In the genomic region with DNA sequence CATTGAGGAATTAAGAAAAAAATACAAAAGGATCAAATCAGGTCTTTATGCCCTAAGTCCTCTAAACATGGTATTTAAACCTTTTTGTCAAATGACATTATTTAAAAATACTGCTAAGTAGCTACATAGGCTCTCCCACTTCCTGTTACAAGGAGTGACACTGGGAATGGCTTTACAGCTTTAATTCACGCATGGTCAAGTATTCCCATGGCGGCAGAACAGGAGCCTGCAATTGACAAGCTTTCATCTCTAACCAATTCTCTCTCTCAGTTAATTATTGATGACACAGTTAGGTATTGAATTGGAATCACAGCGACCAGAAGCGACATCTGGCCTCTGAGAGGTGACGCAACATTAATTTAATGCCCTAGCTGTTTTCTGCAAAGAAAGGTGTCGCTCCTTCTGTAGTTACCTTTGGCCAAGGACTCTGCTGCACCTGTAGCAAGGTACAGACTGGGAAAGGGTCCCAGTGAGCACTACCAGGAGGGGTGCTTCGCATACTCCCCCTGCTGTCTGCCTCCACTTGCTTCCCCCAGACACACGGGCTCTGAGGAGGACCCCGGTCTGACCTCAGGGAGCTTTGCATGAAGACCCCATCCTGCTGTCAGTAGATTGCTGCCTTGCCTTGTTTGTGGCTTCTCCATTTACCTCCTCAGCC, we compare ENCODE assay signal across 24 mouse cellular contexts.
A peak's percentile ranks its signal among the peaks of the same experiment; 100 is the strongest.
DNase-seq lines count a peak whose midpoint lies in the region; ATAC-seq and TF ChIP-seq lines count a peak whose summit lies in the region.
"Had no signal": no experiment of that assay in that cellular context is flagged by ENCODE, and none has a peak within 500 bp of the region (broad histone marks: within the 10 kb centered on the region; RNA-seq: fewer than 3 reads in every experiment).

No protein-coding gene starts in this region.

- no peak overlapping the region for H3K4me2 ChIP-seq in heart, embryonic 12.5 days
- no peak overlapping the region for H3K4me2 ChIP-seq in intestine, embryonic 16.5 days (ENCODE audit: low read depth, low read length)
- H3K4me2 ChIP-seq in forebrain, embryonic 16.5 days (ENCODE audit: low read length) = no peak overlapping the region
- H3K4me2 ChIP-seq: limb, embryonic 13.5 days; lung, embryonic 14.5 days; neural tube, embryonic 12.5 days had no signal

- H3K9ac ChIP-seq in heart, embryonic 12.5 days = no peak overlapping the region
- H3K9ac ChIP-seq in liver, adult 2 months (ENCODE audit: low read depth, low read length) = no peak overlapping the region
- no peak overlapping the region for H3K9ac ChIP-seq in intestine, embryonic 16.5 days (ENCODE audit: low read depth, low read length)
- no peak overlapping the region for H3K9ac ChIP-seq in forebrain, embryonic 16.5 days (replicated peaks; ENCODE audit: low read depth, low read length)
- H3K9ac ChIP-seq: forebrain, postnatal 0 days; limb, embryonic 13.5 days; liver, embryonic 14.5 days; lung, embryonic 14.5 days; neural tube, embryonic 12.5 days had no signal

- H3K79me2 ChIP-seq in liver, adult 2 months (ENCODE audit: control insufficient read depth, insufficient read depth, low read length) = no peaks in the 10 kb centered on the region

- ATAC-seq in heart, embryonic 12.5 days (ENCODE audit: insufficient number of reproducible peaks, low FRiP score) = no peak
- peak; percentile 34 for ATAC-seq in intestine, embryonic 16.5 days
- no peak for ATAC-seq in forebrain, embryonic 16.5 days
- ATAC-seq: activated CD4-positive, CD25-positive, alpha-beta regulatory T cell, adult 4 months had no signal

- no peaks in the 10 kb centered on the region for H3K9me3 ChIP-seq in heart, embryonic 12.5 days (replicated peaks)
- H3K9me3 ChIP-seq in intestine, embryonic 16.5 days (ENCODE audit: control insufficient read depth, low read length) = no peaks in the 10 kb centered on the region
- no peaks in the 10 kb centered on the region for H3K9me3 ChIP-seq in forebrain, embryonic 16.5 days (ENCODE audit: control insufficient read depth, low read length)
- H3K9me3 ChIP-seq: limb, embryonic 13.5 days; midbrain, embryonic 10.5 days; neural tube, embryonic 12.5 days had no signal

- H3K4me1 ChIP-seq in heart, embryonic 12.5 days (replicated peaks) = no peaks in the 10 kb centered on the region
- H3K4me1 ChIP-seq in liver, adult 2 months (ENCODE audit: control insufficient read depth, insufficient read depth, low read length) = peaks cover 7% of the 10 kb centered on the region
- H3K4me1 ChIP-seq in intestine, embryonic 16.5 days (ENCODE audit: control insufficient read depth, insufficient read depth, low read length) = peaks cover 17% of the 10 kb centered on the region
- peaks cover 17% of the 10 kb centered on the region for H3K4me1 ChIP-seq in forebrain, embryonic 16.5 days (replicated peaks; ENCODE audit: control insufficient read depth, insufficient read depth, low read length)

- H3K27ac ChIP-seq in heart, embryonic 12.5 days (ENCODE audit: poor library complexity, severe bottlenecking) = no peak overlapping the region
- H3K27ac ChIP-seq in liver, adult 2 months (replicated peaks; ENCODE audit: insufficient read depth, low read depth, low read length) = no peak overlapping the region
- H3K27ac ChIP-seq in intestine, embryonic 16.5 days (ENCODE audit: low read length) = peak overlapping the region; percentile 29; the same call in 1 of the 2 replicates
- no peak overlapping the region for H3K27ac ChIP-seq in forebrain, embryonic 16.5 days (ENCODE audit: low read length)
- H3K27ac ChIP-seq: limb, embryonic 13.5 days; liver, embryonic 14.5 days; neural tube, embryonic 12.5 days had no signal

- DNase-seq in heart, adult 11 months = peak; percentile 86
- DNase-seq in kidney, adult 9 months = peak; percentile 14
- DNase-seq in kidney, postnatal 36 days = no peak
- peak; percentile 74 for DNase-seq in liver, adult 2 months (ENCODE audit: extremely low read depth, low read depth, low spot score)
- no peak for DNase-seq in liver
- DNase-seq: adrenal gland, adult 8-10 months; cerebellum, adult 2 months; cerebellum, postnatal 14 days; kidney, adult 11 months; thymus, adult 2 months; thymus, postnatal 4 days had no signal

- WGBS in heart, embryonic 12.5 days = 79% methylated on average over 9 of the region's 9 CpGs
- WGBS in liver, adult 2 months = 43% methylated on average over 9 of the region's 9 CpGs
- WGBS in intestine, embryonic 16.5 days = 51% methylated on average over 9 of the region's 9 CpGs
- 78% methylated on average over 9 of the region's 9 CpGs for WGBS in forebrain, embryonic 16.5 days

- TF ChIP-seq CTCF in liver, adult 2 months (IDR thresholded peaks at IDR 0.05; ENCODE audit: low read depth, low read length) = no peak

- H3K27me3 ChIP-seq in heart, embryonic 12.5 days (replicated peaks) = no peaks in the 10 kb centered on the region
- no peaks in the 10 kb centered on the region for H3K27me3 ChIP-seq in liver, adult 2 months (ENCODE audit: control insufficient read depth, insufficient read depth, low read length)
- no peaks in the 10 kb centered on the region for H3K27me3 ChIP-seq in intestine, embryonic 16.5 days (replicated peaks; ENCODE audit: control insufficient read depth, insufficient read depth, low read length)
- H3K27me3 ChIP-seq in forebrain, embryonic 16.5 days (replicated peaks; ENCODE audit: control insufficient read depth, insufficient read depth, low read length) = no peaks in the 10 kb centered on the region
- H3K27me3 ChIP-seq: CH12.LX; neural tube, embryonic 12.5 days had no signal

- H3K36me3 ChIP-seq in heart, embryonic 12.5 days = no peaks in the 10 kb centered on the region
- H3K36me3 ChIP-seq in liver, adult 2 months (ENCODE audit: control insufficient read depth, insufficient read depth, low read length) = no peaks in the 10 kb centered on the region
- no peaks in the 10 kb centered on the region for H3K36me3 ChIP-seq in intestine, embryonic 16.5 days (ENCODE audit: control insufficient read depth, insufficient read depth, low read length)
- no peaks in the 10 kb centered on the region for H3K36me3 ChIP-seq in forebrain, embryonic 16.5 days (ENCODE audit: control insufficient read depth, insufficient read depth)
- H3K36me3 ChIP-seq: limb, embryonic 13.5 days; midbrain, embryonic 10.5 days; neural tube, embryonic 12.5 days had no signal

- no peak for TF ChIP-seq POLR2A in liver, adult 2 months (IDR thresholded peaks at IDR 0.05; ENCODE audit: extremely low read depth, insufficient read depth, low read length)

- no peak overlapping the region for H3K4me3 ChIP-seq in heart, embryonic 12.5 days
- H3K4me3 ChIP-seq in liver, adult 2 months (ENCODE audit: insufficient read depth, low read depth, low read length) = no peak overlapping the region
- no peak overlapping the region for H3K4me3 ChIP-seq in intestine, embryonic 16.5 days (ENCODE audit: low read length)
- no peak overlapping the region for H3K4me3 ChIP-seq in forebrain, embryonic 16.5 days (replicated peaks; ENCODE audit: low read length)
- H3K4me3 ChIP-seq: erythroblast, embryonic 14.5 days; limb, embryonic 13.5 days; myocyte; neural tube, embryonic 12.5 days had no signal

Comparison
In these comparisons a context has a peak if more than half of its experiments do, and no peak if none do; other contexts are left out.
1. DNase-seq: peak in heart, adult 11 months (single experiment), kidney, adult 9 months (single experiment) and liver, adult 2 months (single experiment); none in kidney, postnatal 36 days (0 of 2) and liver (single experiment).